Mouse (Mus musculus) hindbrain, embryonic 14.5 days (tissue): ENCODE data around the gene 2700081O15Rik. TPM values are rescaled to one million over a fixed set of nuclear protein-coding genes. Genes with fewer than 3 reads are reported as not detected.

Experiments
- ATAC-seq: fragments of 200-750 bp; cut with Nextera tagmentation; 2 replicates; pipeline ENCODE4 v1.8.0; 2017; ENCODE audit warnings: moderate number of reproducible peaks, mild to moderate bottlenecking, moderate TSS enrichment, moderate library complexity; ENCODE audit not compliant: low FRiP score
- DNase-seq: peaks from one replicate; pipeline ENCODE4 v3.0.0-alpha.2; 2015; ENCODE audit warnings: low spot score
- H3K27ac ChIP-seq: fragments of 300-500 bp; sonication (generic); 2 replicates; pipeline ENCODE4 v1.5.1; 2014; ENCODE audit warnings: mild to moderate bottlenecking, moderate library complexity
- H3K27me3 ChIP-seq: fragments of 300-500 bp; sonication (generic); 2 replicates; pipeline ENCODE4 v1.6.1; 2014; ENCODE audit warnings: mild to moderate bottlenecking, low read length, mixed read lengths; ENCODE audit not compliant: control insufficient read depth, insufficient read depth
- H3K36me3 ChIP-seq: fragments of 300-500 bp; sonication (generic); replicated peaks from 2 replicates; pipeline ENCODE4 v1.6.1; 2014; ENCODE audit not compliant: control insufficient read depth, insufficient read depth
- H3K4me1 ChIP-seq: fragments of 300-500 bp; sonication (generic); replicated peaks from 2 replicates; pipeline ENCODE4 v1.6.1; 2014; ENCODE audit warnings: antibody characterized with exemption, low read length, mixed read lengths; ENCODE audit not compliant: control insufficient read depth, insufficient read depth
- H3K4me2 ChIP-seq: fragments of 300-500 bp; sonication (generic); replicated peaks from 2 replicates; pipeline ENCODE4 v1.6.1; 2014; ENCODE audit warnings: mild to moderate bottlenecking, moderate library complexity
- H3K4me3 ChIP-seq: fragments of 300-500 bp; sonication (generic); replicated peaks from 2 replicates; pipeline ENCODE4 v1.5.1; 2014; ENCODE audit warnings: mild to moderate bottlenecking, low read length
- H3K9ac ChIP-seq: fragments of 300-500 bp; sonication (generic); 2 replicates; pipeline ENCODE4 v1.6.1; 2014
- H3K9me3 ChIP-seq: fragments of 300-500 bp; sonication (generic); 2 replicates; pipeline ENCODE4 v1.6.1; 2016; ENCODE audit warnings: low read length; ENCODE audit not compliant: control insufficient read depth
- WGBS: fragments of 180-500 bp; shearing (Covaris S2); extraction: QIAGEN DNeasy Blood & Tissue Kit; methylation state at CpG from one replicate; pipeline ENCODE4 v1.1.7; 2014; 5-methylcytosine and 5-hydroxymethylcytosine counted together
- polyA plus RNA-seq: library from polyadenylated mRNA; unstranded; fragments of >200 nt; fragmentation: Nextera tagmentation; extraction: Ambion mirVana; gene quantifications from 2 replicates; pipeline ENCODE4 v1.2.1, GENCODE M21; 2014

The 2700081O15Rik gene
- polyA plus RNA-seq, 1 experiment from 2014 or later = 15.4 TPM

- H3K27ac ChIP-seq = peak overlapping the region; percentile 100
- DNase-seq = no peak
- 17% methylated on average over 6 of the region's 6 CpGs for WGBS
- peaks cover 64% of the 10 kb centered on the region for H3K4me1 ChIP-seq
- peaks cover 32% of the 10 kb centered on the region for H3K36me3 ChIP-seq
- ATAC-seq = no peak
- peak overlapping the region; percentile 100 for H3K9ac ChIP-seq
- H3K4me3 ChIP-seq = peak overlapping the region; percentile 81
- H3K4me2 ChIP-seq = peak overlapping the region; percentile 90
- H3K27me3 ChIP-seq = no peaks in the 10 kb centered on the region
- no peaks in the 10 kb centered on the region for H3K9me3 ChIP-seq
Measured at GRCm38 (mm10) chr19:7419134-7419533, 1.7 kb downstream of the 2700081O15Rik start.

- H3K9me3 ChIP-seq = no peaks in the 10 kb centered on the region
- no peaks in the 10 kb centered on the region for H3K27me3 ChIP-seq
- no peak for ATAC-seq
- DNase-seq = no peak
- peak overlapping the region; percentile 90 for H3K4me2 ChIP-seq
- H3K4me1 ChIP-seq = peaks cover 66% of the 10 kb centered on the region
- peaks cover 39% of the 10 kb centered on the region for H3K36me3 ChIP-seq
- peak overlapping the region; percentile 100 for H3K27ac ChIP-seq
- WGBS = 42% methylated on average over 12 of the region's 12 CpGs
- H3K4me3 ChIP-seq = peak overlapping the region; percentile 81
- H3K9ac ChIP-seq = peak overlapping the region; percentile 100
Measured at GRCm38 (mm10) chr19:7420108-7420507, 2.7 kb downstream of the 2700081O15Rik start.

- 39% methylated on average over 26 of the region's 27 CpGs for WGBS
- Histone ChIP-seq H3K27ac (peak overlapping the region; percentile 92), H3K36me3 (peaks cover 48% of the 10 kb centered on the region), H3K4me3 (peak overlapping the region; percentile 36), H3K9ac (peak overlapping the region; percentile 100), H3K4me1 (peaks cover 61% of the 10 kb centered on the region), H3K4me2 (peak overlapping the region; percentile 90), H3K9me3 (no peaks in the 10 kb centered on the region), H3K27me3 (no peaks in the 10 kb centered on the region)
- ATAC-seq = no peak
- DNase-seq = no peak
Measured at GRCm38 (mm10) chr19:7420841-7421601, 3.6 kb downstream of the 2700081O15Rik start.

- DNase-seq (peak; percentile 65), ATAC-seq (peak; percentile 29)
- H3K4me2 ChIP-seq = peak overlapping the region; percentile 90
- 6% methylated on average over 44 of the region's 48 CpGs for WGBS
- peak overlapping the region; percentile 36 for H3K4me3 ChIP-seq
- H3K27me3 ChIP-seq = no peaks in the 10 kb centered on the region
- H3K9ac ChIP-seq = peak overlapping the region; percentile 100
- peak overlapping the region; percentile 92 for H3K27ac ChIP-seq
- no peaks in the 10 kb centered on the region for H3K9me3 ChIP-seq
- peaks cover 55% of the 10 kb centered on the region for H3K4me1 ChIP-seq
- H3K36me3 ChIP-seq = peaks cover 57% of the 10 kb centered on the region
Measured at GRCm38 (mm10) chr19:7421602-7422591, 4.5 kb downstream of the 2700081O15Rik start.

GRCm38 (mm10) chr19:7422656-7423027, 5.2 kb downstream of the 2700081O15Rik start:
- H3K4me1 ChIP-seq = peaks cover 55% of the 10 kb centered on the region
- WGBS = 5% methylated on average over 35 of the region's 35 CpGs
- peak overlapping the region; percentile 92 for H3K27ac ChIP-seq
- ATAC-seq (no peak), DNase-seq (no peak)
- peak overlapping the region; percentile 90 for H3K4me2 ChIP-seq
- peaks cover 64% of the 10 kb centered on the region for H3K36me3 ChIP-seq
- H3K9ac ChIP-seq = peak overlapping the region; percentile 100
- peak overlapping the region; percentile 36 for H3K4me3 ChIP-seq
- H3K27me3 ChIP-seq = no peaks in the 10 kb centered on the region
- H3K9me3 ChIP-seq = no peaks in the 10 kb centered on the region

GRCm38 (mm10) chr19:7423028-7423655, 5.7 kb downstream of the 2700081O15Rik start:
- Histone ChIP-seq H3K36me3 (peaks cover 69% of the 10 kb centered on the region), H3K4me3 (peak overlapping the region; percentile 36), H3K4me1 (peaks cover 55% of the 10 kb centered on the region), H3K27me3 (no peaks in the 10 kb centered on the region), H3K27ac (peak overlapping the region; percentile 92), H3K4me2 (peak overlapping the region; percentile 90), H3K9me3 (no peaks in the 10 kb centered on the region), H3K9ac (peak overlapping the region; percentile 100)
- DNase-seq (peak; percentile 79), ATAC-seq (peak; percentile 76)
- WGBS = 6% methylated on average over 51 of the region's 51 CpGs

GRCm38 (mm10) chr19:7423656-7424030, 6.2 kb downstream of the 2700081O15Rik start:
- peak overlapping the region; percentile 100 for H3K9ac ChIP-seq
- H3K27ac ChIP-seq = peak overlapping the region; percentile 92
- peak overlapping the region; percentile 36 for H3K4me3 ChIP-seq
- peaks cover 74% of the 10 kb centered on the region for H3K36me3 ChIP-seq
- peaks cover 55% of the 10 kb centered on the region for H3K4me1 ChIP-seq
- no peaks in the 10 kb centered on the region for H3K27me3 ChIP-seq
- H3K9me3 ChIP-seq = no peaks in the 10 kb centered on the region
- DNase-seq = no peak
- H3K4me2 ChIP-seq = peak overlapping the region; percentile 90
- no peak; the same call in 1 of the 2 replicates for ATAC-seq
- WGBS = 11% methylated on average over 16 of the region's 16 CpGs

- DNase-seq (no peak), ATAC-seq (no peak)
- Histone ChIP-seq H3K9me3 (no peaks in the 10 kb centered on the region), H3K36me3 (peaks cover 79% of the 10 kb centered on the region), H3K4me2 (peak overlapping the region; percentile 90), H3K4me1 (peaks cover 52% of the 10 kb centered on the region), H3K9ac (peak overlapping the region; percentile 100), H3K4me3 (peak overlapping the region; percentile 36), H3K27ac (peak overlapping the region; percentile 92; the same call in 1 of the 2 replicates), H3K27me3 (no peaks in the 10 kb centered on the region)
- WGBS = 48% methylated on average over 7 of the region's 7 CpGs
Measured at GRCm38 (mm10) chr19:7424131-7424530, 6.7 kb downstream of the 2700081O15Rik start.
